Mouse (Mus musculus) spleen, postnatal 4 days (tissue): Measurements from ENCODE around the gene Hnrnpul2.
"Not testable (repeated sequence)": the region's sequence is repeated elsewhere in the genome, so short reads cannot be mapped to it uniquely, and the experiment has no call there.

ENCODE experiments used
- DNase-seq, 2 experiments: peaks; one replicate each; pipeline ENCODE4 v3.0.0; 2022; ENCODE audit warnings: low spot score in 2 of 2

Hnrnpul2 gene

DNA sequence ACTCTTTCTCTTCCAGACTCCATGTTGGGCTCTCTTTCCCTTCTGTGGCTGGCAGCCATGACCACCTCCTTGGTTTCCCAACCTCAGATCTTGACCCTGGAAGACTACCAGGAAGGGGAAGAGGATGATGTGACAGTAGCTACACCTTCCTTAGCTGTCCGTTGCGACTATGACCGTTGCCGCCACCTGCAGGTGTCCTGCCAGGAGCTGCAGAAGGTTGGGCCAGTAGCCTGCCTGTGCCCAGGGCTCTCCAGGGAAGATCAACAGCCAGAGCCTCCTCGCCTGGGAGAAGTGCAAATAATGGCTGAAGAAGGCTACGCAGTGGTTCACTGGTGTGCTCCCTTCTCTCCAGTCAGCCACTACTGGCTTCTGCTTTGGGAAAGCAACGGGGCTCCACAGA, 31.8 kb downstream of the Hnrnpul2 start:
- no peak for DNase-seq

DNA sequence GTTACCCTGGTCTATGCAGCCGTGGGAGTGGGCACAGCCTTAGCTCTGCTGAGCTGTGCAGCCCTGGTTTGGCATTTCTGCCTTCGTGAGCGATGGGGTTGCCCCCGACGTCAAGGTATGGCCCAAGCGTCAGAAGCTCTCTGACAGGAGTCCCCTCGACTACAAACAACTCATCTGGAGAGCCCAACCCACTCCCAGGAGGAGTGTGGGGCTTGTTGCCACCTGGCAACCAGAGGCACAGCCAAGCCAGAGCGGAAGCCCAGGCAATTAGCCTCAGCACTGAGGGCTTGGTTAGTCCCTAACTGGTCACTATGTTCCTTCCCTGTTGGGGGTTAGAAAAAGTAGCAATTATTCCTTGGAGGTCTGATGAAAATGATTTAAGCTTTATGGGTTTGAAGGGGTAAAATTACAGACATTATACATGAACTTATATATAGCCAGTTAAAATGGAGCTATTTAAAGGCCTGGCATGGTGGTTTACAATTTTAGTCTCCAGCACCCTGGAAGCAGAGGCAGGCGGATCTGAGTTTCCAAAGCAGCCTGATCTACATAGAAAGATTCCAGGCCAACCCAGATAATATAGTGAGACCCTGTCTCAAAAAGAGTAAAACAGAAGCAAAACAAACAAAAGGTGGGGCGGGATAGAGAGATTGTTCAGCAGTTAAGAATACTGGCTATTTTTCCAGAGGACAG, 32.6 kb downstream of the Hnrnpul2 start:
- DNase-seq, result no peak

DNA sequence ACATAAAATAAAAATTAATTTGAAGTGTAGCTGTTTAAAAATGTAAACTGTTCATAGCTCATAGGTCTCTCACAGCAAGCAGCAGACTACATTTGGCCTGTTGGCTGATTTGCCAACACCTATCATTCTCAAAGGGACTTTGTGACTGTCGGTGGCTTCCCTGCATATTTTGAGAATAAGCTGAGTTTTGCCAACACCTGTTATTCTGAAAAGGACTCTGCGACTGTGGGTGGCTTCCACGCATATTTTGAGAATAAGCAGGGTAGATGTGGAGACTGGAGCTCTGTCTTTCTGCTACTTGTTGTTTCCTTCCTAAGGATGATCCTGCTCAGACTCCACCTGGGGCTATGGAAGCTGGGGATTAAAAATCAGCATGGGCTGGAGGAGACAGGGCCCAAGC, 33.3 kb downstream of the Hnrnpul2 start:
- no peak for DNase-seq

DNA sequence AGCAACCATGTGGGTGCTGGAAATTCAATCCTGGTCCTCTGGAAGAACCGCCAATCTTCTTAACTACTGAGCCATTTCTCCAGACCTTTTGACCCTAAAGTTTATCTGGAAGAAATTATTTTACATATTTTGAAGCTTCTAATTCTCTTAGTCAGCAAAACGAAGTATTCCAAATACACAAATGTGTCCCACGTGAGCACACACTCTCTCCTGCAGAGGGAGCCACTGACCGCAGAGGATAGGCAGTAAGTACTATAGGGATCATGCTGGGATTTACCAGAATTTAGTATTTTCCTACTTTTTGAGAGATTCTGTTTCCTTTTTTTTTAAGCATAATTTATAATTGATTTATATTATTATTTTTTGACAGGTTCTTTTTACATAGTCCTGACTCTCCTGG, 37.9 kb downstream of the Hnrnpul2 start:
- DNase-seq, result peak in 1 of 2 experiments; percentile 42

DNA sequence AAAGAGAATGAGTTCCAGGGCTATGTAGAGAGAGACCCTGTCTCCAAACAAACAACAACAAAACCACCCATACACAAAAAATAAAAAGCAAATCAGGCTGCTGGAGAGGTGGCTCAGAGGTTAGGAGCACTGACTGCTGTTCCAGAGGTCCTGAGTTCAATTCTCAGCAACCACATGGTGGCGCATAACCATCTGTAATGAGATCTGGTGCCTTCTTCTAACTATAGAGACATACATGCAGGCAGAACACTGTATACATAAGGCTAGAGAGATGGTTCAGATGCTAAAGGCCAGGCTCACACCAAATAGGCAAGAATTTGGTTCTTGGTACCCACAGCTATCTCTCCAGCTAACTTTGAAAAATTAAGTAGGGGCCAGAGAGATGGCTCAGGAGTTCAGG, 39.2 kb downstream of the Hnrnpul2 start:
- peak in 1 of 2 experiments; percentile 40 for DNase-seq

DNA sequence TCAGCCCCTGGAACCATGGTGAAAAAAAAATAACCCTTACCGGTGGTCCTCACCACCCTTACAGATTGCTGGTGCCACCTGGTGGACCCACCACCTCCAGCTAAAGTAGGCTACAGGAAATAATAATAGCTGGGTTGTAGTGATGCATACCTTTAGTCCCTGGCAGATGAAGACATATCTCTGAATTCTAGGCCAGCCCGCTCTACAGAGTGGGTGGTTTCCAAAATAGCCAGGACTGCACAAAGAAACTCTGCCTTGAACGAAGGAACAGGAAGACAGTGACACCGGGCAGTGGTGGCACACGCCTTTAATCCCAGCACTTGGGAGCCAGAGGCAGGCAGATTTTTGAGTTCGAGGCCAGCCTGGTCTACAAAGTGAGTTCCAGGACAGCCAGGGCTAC, 44.5 kb downstream of the Hnrnpul2 start:
- DNase-seq, result no peak

DNA sequence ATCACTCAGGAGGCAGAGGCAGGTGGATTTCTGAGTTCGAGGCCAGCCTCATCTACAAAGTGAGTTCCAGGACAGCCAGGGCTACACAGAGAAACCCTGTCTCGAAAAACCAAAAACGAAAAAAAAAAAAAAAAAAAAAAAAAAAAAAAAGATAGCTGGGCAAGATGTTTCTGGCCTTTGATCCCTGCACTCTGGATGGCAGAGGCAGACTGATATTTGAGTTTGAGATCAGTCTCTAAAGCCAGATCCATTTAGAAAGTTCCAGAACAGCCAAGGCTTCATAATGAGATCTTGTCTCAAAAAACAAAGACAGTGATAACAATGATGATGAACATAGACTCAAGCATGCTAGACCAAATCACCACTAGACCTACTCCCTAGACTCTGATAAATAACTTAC, 50.6 kb downstream of the Hnrnpul2 start:
- not testable (repeated sequence) for DNase-seq

DNA sequence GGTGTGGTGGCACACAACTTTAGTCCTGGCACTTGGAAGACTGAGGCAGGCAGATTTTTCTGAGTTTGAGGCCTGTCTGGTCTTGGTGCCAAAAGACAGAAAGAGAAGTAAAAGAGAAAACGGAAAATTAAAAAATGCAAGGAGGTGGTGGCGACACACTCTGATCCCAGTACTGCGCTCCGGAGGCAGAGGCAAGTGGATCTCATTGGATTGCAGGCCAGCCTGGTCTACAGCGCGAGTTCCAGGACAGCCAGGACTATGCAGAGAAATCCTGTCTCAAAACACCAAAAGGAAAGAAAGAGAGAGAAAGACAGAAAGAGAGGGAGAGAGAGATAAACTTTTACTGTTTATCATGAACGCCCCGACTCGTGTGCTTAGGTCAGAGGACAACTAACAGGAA, 51.0 kb downstream of the Hnrnpul2 start:
- DNase-seq, result no peak

DNA sequence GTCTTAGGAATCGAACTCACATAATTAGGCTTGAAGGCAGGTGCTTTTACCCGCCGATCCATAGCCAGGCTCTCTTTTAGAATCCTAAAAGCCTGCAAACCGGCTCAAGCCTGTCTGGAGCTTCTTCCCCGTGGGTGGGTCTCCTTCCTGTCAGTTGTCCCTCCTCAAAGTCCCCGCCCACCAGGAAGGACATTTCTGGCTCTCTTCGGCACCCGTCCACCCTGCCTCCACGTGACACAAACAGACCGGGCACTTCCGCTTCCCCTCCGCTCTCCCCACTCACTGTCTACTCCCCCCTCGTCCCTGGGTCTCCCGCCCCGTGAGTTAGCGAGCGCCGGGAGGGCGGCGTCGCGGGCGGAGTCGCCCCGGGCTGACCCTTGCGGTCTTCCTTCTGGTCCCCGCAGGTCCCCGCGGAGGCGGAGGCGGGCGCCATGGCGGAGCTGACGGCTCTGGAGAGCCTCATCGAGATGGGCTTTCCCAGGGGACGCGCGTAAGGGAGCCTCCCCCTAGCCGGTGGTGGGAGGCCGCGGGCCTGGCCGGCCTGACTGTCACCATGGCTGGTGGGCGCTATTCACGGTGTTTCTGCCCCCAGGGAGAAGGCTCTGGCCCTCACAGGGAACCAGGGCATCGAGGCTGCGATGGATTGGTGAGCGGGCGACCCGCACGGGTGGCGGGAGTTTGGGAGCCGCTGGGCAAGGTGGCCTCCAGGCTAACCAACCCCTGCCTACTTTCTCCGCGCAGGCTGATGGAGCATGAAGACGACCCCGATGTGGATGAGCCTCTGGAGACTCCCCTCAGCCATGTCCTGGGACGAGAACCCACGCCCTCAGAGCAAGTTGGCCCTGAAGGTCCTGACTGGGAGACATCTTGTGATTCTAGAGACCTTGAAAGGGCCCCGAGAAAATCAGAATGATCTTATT, 51.7 kb downstream of the Hnrnpul2 start, which contains the start of gene Ubxn1:
TSS of gene Ubxn1 (plus strand) at position 230 of the 920 bp plus-strand sequence.
- DNase-seq, result peak; percentile 94 to 95

DNA sequence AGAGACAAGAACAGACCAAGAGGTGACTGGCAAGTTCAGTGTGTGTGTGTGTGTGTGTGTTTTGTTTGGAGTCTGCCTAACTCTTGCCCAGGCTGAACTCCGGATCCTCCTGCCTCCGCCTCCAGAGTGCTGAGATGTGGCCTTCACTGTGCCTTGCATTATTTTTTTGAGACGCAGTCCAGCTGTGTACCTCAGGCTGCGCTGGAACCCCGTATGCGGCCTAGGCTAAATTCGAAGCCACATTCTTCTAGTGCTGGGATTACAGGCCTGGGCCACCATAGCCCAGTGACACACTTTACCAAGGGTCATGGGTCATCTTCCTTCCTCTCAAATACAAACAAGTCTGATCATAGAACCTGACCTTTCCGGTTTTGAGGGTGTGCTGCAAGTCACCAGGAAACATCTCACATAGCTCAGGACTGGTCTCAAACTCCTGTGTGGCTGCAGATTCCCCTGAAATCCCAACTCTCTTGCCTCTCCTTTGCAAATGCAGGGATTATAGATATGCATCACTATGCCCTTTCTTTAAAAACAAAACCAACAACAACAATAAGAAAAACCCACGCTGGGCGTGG, 52.5 kb downstream of the Hnrnpul2 start:
- DNase-seq, result peak in 1 of 2 experiments; percentile 60

DNA sequence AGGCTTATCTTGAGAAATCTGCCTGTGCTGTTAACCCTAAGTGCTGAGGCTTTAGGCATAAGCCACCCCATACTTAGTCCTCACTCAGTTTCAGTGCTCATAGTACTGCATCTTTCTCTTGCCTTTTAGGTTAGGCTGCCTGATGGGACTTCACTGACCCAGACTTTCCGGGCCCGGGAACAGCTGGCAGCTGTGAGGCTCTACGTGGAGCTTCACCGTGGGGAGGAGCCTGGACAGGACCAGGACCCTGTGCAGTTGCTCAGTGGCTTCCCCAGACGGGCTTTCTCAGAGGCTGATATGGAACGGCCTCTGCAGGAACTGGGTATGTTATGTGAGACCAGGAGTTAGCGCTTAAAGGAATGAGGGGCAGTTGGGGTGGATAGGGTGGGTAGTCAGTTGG, 55.2 kb downstream of the Hnrnpul2 start:
- DNase-seq, result no peak

DNA sequence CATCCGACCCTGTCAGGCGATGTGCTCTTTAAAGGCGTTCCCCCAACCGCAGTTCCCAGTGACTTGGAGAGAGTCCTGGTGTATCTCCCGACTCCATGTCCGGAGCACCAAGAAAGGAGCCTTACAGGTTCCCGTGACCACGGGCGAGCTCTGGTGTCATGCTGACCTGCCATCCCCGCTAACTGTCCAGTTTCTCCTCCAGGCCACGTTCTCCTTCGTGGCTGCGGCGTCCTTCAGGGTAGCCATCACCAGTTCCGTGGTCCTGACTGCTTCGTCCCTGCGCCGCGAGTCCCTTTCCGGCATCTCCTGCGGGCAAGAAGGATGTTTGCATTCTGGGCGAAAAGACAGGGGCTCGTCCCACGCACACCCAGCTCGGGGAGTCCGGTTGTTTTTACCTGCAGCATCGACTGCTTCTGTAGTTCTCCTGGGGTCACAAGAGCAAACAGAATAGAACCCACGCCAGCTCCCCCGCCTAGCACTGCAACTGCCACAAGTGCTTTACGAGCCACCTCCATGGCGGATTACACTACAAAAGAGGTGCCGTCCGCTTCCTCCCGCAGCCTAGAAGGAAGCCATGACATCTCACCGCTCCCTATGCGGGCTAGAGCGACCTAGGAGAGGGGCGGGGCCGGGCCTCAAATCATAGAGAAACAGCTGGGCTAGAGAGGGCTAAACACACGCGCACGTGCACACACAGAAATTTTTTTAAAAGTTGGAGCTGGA, 60.7 kb downstream of the Hnrnpul2 start, which contains the start of gene Uqcc3:
TSS of gene Uqcc3 (minus strand) at position 613 of the 723 bp plus-strand sequence.
- peak; percentile 91 to 94 for DNase-seq

DNA sequence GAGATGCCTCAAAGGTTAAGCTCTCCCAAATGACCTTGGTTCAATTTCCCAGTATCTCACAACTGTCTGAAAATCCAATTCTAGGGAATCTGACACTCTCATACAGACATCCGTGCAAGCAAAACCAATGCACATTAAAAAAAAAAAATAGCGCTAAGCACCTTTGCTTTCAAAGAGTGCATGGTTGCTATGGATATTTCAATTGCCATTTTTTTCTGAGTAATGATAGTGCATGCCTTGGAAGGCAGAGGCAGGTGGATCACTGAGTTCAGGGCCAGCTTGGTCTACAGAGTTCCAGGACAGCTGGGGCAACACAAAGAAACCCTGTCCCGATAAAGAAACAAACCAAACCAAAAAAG, 61.2 kb downstream of the Hnrnpul2 start:
- DNase-seq, result no peak

DNA sequence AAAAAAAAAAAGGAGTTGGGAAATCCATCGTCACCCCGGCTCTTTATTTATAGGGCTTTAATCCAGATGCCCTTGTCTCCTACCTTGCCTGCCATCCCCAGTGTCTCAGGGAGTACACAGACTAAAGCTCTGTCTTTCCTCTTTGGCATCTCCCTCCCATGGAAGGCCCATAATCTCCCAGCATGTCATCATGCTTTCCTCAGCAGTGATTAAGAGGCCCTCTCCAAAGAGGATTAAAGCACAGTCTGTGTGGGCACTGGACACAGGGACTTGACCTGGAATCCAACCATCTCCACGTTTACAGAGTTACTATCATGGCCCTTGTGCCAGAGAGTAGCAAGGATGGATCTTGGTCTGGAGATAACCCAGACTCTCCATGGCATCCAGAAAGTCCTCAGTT, 63.8 kb downstream of the Hnrnpul2 start, which contains the start of the genes Lbhd1 and Gm49403:
TSS of gene Lbhd1 (plus strand) at position 117 of the 400 bp plus-strand sequence.
TSS of gene Gm49403 (plus strand) at position 315 of the 400 bp plus-strand sequence.
- no peak for DNase-seq
